Mouse (Mus musculus) intestine, embryonic 14.5 days (tissue): ENCODE measurements at regions not wholly inside any gene's neighbourhood (a gene's known extent, or its start where the extent isn't known, plus 50 kb on each side); places are given as distances from the start of the nearest gene placed in this dataset.
A peak's percentile ranks its signal among the peaks of the same experiment; 100 is the strongest.

Experiments used
- ATAC-seq: fragments of 200-750 bp; cut with Nextera tagmentation; replicated peaks from 2 replicates; pipeline ENCODE4 v1.8.0; 2017; ENCODE audit warnings: low read depth, moderate number of reproducible peaks, moderate TSS enrichment, moderate library complexity; ENCODE audit not compliant: low FRiP score, low TSS enrichment
- DNase-seq: peaks from one replicate; pipeline ENCODE4 v3.0.0-alpha.2; 2018; ENCODE audit warnings: low spot score
- H3K27ac ChIP-seq: fragments of 300-500 bp; sonication (generic); 2 replicates; pipeline ENCODE4 v1.5.1; 2014; ENCODE audit warnings: low read depth, mild to moderate bottlenecking, control low read depth
- H3K27me3 ChIP-seq: fragments of 300-500 bp; sonication (generic); replicated peaks from 2 replicates; pipeline ENCODE4 v1.6.1; 2014; ENCODE audit warnings: low read length, control low read depth; ENCODE audit not compliant: control insufficient read depth, insufficient read depth
- H3K36me3 ChIP-seq: fragments of 300-500 bp; sonication (generic); 2 replicates; pipeline ENCODE4 v1.6.1; 2014; ENCODE audit warnings: low read length, control low read depth; ENCODE audit not compliant: control insufficient read depth, insufficient read depth
- H3K4me1 ChIP-seq: fragments of 300-500 bp; sonication (generic); replicated peaks from 2 replicates; pipeline ENCODE4 v1.6.1; 2014; ENCODE audit warnings: low read length, control low read depth, mixed read lengths; ENCODE audit not compliant: control insufficient read depth, insufficient read depth
- H3K4me2 ChIP-seq: fragments of 300-500 bp; sonication (generic); 2 replicates; pipeline ENCODE4 v1.6.1; 2014; ENCODE audit warnings: low read length
- H3K4me3 ChIP-seq: fragments of 300-500 bp; sonication (generic); 2 replicates; pipeline ENCODE4 v1.5.1; 2014; ENCODE audit warnings: low read depth, low read length, control low read depth, mixed read lengths
- H3K9ac ChIP-seq: fragments of 300-500 bp; sonication (generic); 2 replicates; pipeline ENCODE4 v1.6.1; 2014; ENCODE audit warnings: mild to moderate bottlenecking, low read length
- H3K9me3 ChIP-seq: fragments of 300-500 bp; sonication (generic); 2 replicates; pipeline ENCODE4 v1.6.1; 2016; ENCODE audit warnings: low read length, control low read depth; ENCODE audit not compliant: control insufficient read depth
- WGBS: fragments of 180-500 bp; shearing (Covaris S2); extraction: QIAGEN DNeasy Blood & Tissue Kit; methylation state at CpG from one replicate; pipeline ENCODE4 v1.1.7; 2014; 5-methylcytosine and 5-hydroxymethylcytosine counted together

DNA sequence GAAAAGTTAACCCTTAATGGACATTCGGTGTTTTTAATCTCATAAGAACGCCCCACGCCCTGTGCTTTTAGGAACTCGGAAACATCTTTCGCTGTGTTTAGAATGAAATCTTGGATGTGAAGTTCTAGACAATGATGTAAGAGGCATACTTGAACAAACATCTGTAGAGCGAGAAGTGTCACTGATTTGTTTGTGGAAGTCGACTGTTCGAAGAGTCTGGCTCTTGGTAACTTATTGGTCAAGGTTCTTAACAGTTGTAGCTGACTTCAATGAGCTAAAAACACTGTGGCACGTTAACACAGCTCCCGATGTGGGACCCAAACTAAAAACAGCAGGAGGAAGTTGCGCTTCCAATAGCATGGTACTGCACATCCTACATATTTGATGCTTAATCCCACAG is 72.0 kb upstream of the 4933415F23Rik start:
- no peaks in the 10 kb centered on the region for H3K4me1 ChIP-seq
- ATAC-seq (no peak), DNase-seq (no peak)
- no peaks in the 10 kb centered on the region for H3K27me3 ChIP-seq
- H3K9me3 ChIP-seq = no peaks in the 10 kb centered on the region
- H3K27ac ChIP-seq = no peak overlapping the region
- H3K36me3 ChIP-seq = no peaks in the 10 kb centered on the region
- no peak overlapping the region for H3K4me3 ChIP-seq
- 78% methylated on average over 11 of the region's 11 CpGs for WGBS
- H3K4me2 ChIP-seq = no peak overlapping the region
- H3K9ac ChIP-seq = no peak overlapping the region

DNA sequence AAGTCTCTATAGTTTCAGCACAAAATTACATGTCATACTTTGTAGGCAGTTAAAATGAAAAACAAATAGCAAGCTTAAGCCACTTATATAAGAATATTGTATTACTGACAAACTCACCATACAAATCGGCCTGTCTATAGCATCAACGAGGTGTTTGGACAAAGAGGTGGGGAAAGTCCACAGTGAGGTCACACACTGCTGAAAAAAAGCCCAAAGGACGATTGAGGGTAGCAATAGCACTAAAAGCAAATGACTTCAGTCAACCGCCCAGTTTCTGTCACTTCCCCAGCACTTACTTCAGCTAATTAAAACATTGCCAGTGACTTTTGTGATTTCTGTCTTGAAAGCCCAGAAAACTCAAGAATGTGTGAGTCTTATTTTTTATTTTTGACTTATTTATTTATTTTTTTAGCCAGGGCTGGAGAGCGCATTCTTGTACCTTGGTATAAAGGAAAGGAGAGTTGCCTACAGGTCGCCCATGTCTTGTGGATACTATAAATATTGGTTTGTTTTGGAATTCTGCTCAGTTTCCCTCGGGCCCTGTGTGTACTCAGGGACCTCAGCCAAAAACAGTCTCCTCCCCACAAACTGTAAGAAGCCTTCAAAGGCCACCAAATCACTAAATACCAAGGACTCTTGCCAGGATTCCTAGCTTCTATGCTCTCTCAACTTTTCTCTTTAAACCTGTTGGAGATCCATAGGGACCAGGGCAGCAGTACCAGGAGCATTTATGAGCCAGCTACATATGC is 71.2 kb upstream of the 4933415F23Rik start:
- no peak overlapping the region for H3K4me2 ChIP-seq
- no peak for DNase-seq
- ATAC-seq = no peak
- WGBS = 58% methylated on average over 7 of the region's 7 CpGs
- no peak overlapping the region for H3K4me3 ChIP-seq
- no peaks in the 10 kb centered on the region for H3K27me3 ChIP-seq
- H3K27ac ChIP-seq = no peak overlapping the region
- H3K9me3 ChIP-seq = no peaks in the 10 kb centered on the region
- H3K9ac ChIP-seq = no peak overlapping the region
- H3K36me3 ChIP-seq = no peaks in the 10 kb centered on the region
- no peaks in the 10 kb centered on the region for H3K4me1 ChIP-seq

GRCm38 (mm10) chr1:23171336-23171735 is 69.3 kb upstream of the 4933415F23Rik start:
- H3K36me3 ChIP-seq = no peaks in the 10 kb centered on the region
- WGBS = 88% methylated on average over 2 of the region's 2 CpGs
- ATAC-seq (no peak), DNase-seq (no peak)
- no peak overlapping the region for H3K9ac ChIP-seq
- H3K27ac ChIP-seq = no peak overlapping the region
- H3K9me3 ChIP-seq = no peaks in the 10 kb centered on the region
- no peak overlapping the region for H3K4me3 ChIP-seq
- H3K27me3 ChIP-seq = no peaks in the 10 kb centered on the region
- H3K4me1 ChIP-seq = no peaks in the 10 kb centered on the region
- no peak overlapping the region for H3K4me2 ChIP-seq

GRCm38 (mm10) chr1:23170711-23171110 is 68.7 kb upstream of the 4933415F23Rik start:
- Histone ChIP-seq H3K9me3 (no peaks in the 10 kb centered on the region), H3K4me1 (no peaks in the 10 kb centered on the region), H3K27me3 (no peaks in the 10 kb centered on the region), H3K9ac (no peak overlapping the region), H3K36me3 (no peaks in the 10 kb centered on the region), H3K27ac (no peak overlapping the region), H3K4me3 (no peak overlapping the region), H3K4me2 (no peak overlapping the region)
- no peak for ATAC-seq
- DNase-seq = no peak
- WGBS = 77% methylated on average over 2 of the region's 2 CpGs

DNA sequence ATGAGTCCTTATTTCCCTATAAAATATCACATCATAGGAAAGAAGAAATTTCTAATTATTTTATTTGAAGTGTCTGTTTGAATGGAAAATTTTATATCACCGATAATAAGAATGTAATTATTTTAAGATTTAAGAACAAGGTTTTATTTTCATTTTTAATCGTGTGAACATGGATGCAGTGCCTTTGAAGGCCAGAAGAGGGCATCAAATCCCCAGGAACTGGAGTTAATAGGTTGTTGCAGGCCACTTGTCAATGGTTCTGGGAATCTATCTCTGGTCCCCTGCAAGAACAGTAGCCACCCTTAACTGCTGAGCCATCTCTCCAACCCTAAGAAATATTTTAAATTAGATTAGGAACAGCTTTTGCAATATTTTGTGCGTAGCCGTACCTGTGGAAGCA is 66.5 kb upstream of the 4933415F23Rik start:
- Histone ChIP-seq H3K4me3 (no peak overlapping the region), H3K36me3 (no peaks in the 10 kb centered on the region), H3K27ac (no peak overlapping the region), H3K4me1 (no peaks in the 10 kb centered on the region), H3K9me3 (no peaks in the 10 kb centered on the region), H3K27me3 (no peaks in the 10 kb centered on the region), H3K4me2 (no peak overlapping the region), H3K9ac (no peak overlapping the region)
- no peak for ATAC-seq
- 96% methylated on average over 4 of the region's 4 CpGs for WGBS
- no peak for DNase-seq

GRCm38 (mm10) chr1:23163371-23163935 is 61.4 kb upstream of the 4933415F23Rik start:
- no peak overlapping the region for H3K4me3 ChIP-seq
- H3K4me2 ChIP-seq = no peak overlapping the region
- DNase-seq = no peak
- H3K4me1 ChIP-seq = no peaks in the 10 kb centered on the region
- H3K27me3 ChIP-seq = no peaks in the 10 kb centered on the region
- H3K9me3 ChIP-seq = no peaks in the 10 kb centered on the region
- no peaks in the 10 kb centered on the region for H3K36me3 ChIP-seq
- H3K27ac ChIP-seq = peak overlapping the region; percentile 33; the same call in 1 of the 2 replicates
- no peak; the same call in 1 of the 2 replicates for ATAC-seq
- no peak overlapping the region for H3K9ac ChIP-seq
- 69% methylated on average over 5 of the region's 5 CpGs for WGBS

DNA sequence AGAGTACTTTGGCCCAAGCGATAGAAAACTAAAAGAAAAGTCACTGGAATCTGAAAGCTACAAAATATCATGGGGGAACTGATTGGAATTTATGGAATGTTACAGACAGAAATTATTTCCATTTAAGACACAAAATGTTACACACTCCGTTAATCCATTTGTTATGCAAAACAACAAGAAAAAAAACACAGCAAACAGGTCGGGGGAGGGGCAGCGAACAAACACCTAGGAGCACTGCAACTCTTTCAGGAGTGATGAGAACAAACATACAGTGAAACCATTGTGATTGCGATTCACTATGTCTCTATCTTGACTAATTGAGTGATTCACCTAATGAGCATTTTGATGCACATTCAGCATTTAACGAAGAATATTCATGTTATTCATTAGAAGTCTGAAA is 60.7 kb upstream of the 4933415F23Rik start:
- WGBS = 81% methylated on average over 6 of the region's 6 CpGs
- ATAC-seq (no peak), DNase-seq (no peak)
- Histone ChIP-seq H3K27ac (no peak overlapping the region), H3K9ac (no peak overlapping the region), H3K9me3 (no peaks in the 10 kb centered on the region), H3K27me3 (no peaks in the 10 kb centered on the region), H3K4me2 (no peak overlapping the region), H3K36me3 (no peaks in the 10 kb centered on the region), H3K4me1 (no peaks in the 10 kb centered on the region), H3K4me3 (no peak overlapping the region)
